Mouse (Mus musculus): Measurements from ENCODE around the gene Ispd.

- TF ChIP-seq POLR2A (IDR thresholded peaks at IDR 0.05; ENCODE audit: extremely low read depth, insufficient read depth, low read length) (no peak), CTCF (IDR thresholded peaks at IDR 0.05; ENCODE audit: extremely low read depth, insufficient read depth, low read length) (no peak)
Observed at GRCm38 (mm10) chr12:36664783-36665182, 283.5 kb downstream of the Ispd start.
